Mouse (Mus musculus) liver, embryonic 16.5 days (tissue): ENCODE measurements around the gene Gm11985. TPM values are rescaled to one million over a fixed set of nuclear protein-coding genes. Genes with fewer than 3 reads are reported as not detected.

Experiments
- polyA plus RNA-seq: library from polyadenylated mRNA; unstranded; fragments of >200 nt; fragmentation: Nextera tagmentation; extraction: Ambion mirVana; gene quantifications from 2 replicates; pipeline ENCODE4 v1.2.1, GENCODE M21; 2015

Gm11985 gene
- polyA plus RNA-seq, 1 experiment from 2014 or later, result not detected

Other genes starting within 250 kb of the Gm11985 start
- 0.21 and 0.31 TPM in 2 replicates for gene Adcy1, start 125.1 kb downstream of the Gm11985 start, polyA plus RNA-seq
- 339 and 343 TPM in 2 replicates for gene Igfbp1, start 9.2 kb upstream of the Gm11985 start, polyA plus RNA-seq
- gene Igfbp3, start 25.4 kb upstream of the Gm11985 start, polyA plus RNA-seq, result 14.3 and 14.9 TPM in 2 replicates